Mouse (Mus musculus) testis, adult 10 weeks (tissue): ENCODE results near the gene Oprd1. TPM values are rescaled to one million over a fixed set of nuclear protein-coding genes. Genes with fewer than 3 reads are reported as not detected.

ENCODE experiments used
- polyA plus RNA-seq: library from polyadenylated mRNA; stranded (reverse); fragments of 350-450 nt; fragmentation: Illumina TruSeq; extraction: RNeasy Lipid Tissue Mini Kit (QIAGEN cat#74804); gene quantifications from one replicate; pipeline ENCODE4 v1.2.3, GENCODE M21; 2014; ENCODE audit warnings: low read depth, low replicate concordance

Oprd1 gene
- 0.04 TPM for polyA plus RNA-seq

DNA sequence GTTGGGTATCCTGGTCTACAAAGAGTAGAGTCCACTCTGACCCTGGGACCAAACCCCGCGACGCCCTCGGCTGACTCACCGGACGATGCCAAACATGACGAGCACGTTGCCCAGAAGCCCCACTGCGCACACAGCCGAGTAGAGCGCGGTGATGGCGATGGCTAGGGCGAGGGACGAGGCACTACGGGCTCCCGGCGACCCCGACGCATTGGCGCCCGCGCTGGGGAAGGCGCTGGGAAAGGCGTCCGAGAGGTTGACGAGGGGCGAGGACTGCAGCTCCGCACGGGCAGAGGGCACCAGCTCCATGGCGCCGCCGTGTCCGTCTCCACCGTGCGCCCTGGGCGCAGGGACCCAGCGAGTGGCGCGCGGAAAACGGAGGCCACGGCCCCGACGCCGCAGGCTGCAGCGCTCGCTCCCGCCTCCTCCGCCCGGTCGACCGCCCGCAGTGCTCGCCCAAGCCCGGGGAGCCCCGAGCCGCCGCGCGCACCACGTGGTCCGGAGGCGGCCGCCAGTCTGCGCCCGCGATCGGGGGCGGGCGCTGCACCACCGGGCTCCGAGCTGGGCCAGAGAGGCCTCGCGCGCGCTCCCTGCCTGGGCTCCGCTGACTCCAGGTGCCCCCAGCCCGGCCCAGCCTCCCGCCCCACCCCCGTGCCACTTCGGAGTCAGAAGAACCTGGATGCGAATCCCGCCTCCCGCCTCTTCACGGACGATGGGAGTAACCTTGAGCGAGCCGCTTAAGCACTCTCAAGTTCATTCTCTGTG, at the start of gene Oprd1:
Gene Oprd1 (minus strand): TSS at position 407 of the 762 bp plus-strand sequence.

DNA sequence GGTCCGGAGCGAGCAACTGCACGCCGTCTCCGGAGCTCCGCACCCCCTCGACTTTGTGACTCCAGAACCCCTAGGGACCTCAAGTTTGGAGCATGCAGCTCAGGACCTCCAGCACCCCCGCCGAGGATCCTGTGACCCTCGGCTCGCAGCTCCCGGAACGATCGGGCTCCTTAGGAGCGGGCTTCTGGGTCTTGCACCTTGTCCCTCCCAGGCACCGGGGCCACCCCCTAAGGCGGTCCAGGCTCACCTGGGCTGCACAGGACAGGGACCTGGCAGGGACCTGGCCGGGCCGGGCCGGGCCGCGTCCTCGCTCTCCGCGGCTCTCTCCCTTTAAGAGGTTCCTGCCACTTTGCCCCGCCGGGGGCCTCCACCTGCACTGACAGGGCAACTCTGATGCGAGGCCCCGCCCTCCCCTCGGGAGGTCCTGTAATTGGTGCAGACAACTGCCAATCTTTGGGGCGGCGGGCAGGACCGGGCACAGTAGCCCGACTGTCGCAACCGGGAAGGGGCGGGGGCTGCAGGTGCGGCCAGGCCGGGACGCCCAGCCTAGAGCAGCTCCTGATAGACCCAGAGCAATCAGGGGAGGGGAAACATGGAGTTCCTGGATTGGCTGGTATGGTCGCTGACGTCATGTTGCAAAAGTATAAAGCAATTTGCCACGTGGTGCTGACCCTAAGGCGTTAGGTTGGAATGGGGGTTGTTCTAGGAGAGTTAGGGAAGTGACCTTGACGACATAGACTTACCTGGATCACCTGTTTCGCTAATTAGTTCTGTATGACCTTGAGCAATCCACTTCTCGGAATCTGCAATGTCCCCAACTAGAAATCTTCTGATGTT, 69.1 kb downstream of the Oprd1 start, which contains the start of gene Epb41:
Gene Epb41 (minus strand): TSS at position 389 of the 837 bp plus-strand sequence.

DNA sequence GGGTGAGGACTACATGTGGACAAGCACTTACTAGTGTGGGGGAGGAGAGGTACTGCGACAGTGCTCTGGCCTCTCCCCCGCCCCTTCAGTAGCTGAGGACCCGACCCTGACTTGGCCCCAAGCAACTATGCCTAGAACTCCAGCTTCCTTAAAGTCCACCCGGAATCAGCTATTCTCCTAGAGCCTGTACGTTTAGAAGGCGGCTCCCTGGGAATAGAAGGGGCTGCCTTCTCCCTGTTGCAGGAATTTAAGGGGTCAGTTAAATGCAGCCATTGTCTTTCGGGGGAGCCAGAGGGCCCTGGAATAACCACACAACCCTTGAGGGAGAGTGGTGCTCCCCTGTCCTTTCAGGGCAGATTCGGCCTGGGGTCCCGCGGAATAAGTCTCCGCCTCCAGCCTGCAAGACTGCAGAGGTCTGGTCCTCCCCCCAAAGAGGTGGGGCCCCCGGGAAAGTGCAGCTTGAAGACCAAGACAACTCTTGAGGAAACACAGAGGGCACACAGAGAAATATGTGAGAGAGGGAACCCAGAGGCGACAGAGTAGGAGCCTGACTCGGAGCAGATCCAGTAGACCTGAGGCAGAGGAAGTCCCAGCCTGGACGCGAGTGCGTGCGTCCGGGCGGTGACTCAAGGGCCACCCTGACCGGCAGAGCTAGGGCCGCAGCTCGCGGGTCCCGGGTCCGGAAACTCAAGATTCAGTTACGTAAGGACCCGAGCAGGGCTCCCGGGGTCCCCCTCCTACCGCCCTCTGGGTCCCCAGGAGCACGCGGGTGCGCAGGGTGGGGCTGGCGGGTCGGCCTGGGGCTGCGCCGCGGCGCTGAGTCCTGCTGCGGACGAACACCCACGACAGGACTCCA, 70.0 kb downstream of the Oprd1 start, which contains the start of gene Gm10300:
Gene Gm10300 (plus strand): TSS at position 621 of the 856 bp plus-strand sequence.

Other genes with a start within 250 kb of the Oprd1 start
- not detected for gene Tmem200b, start 222.7 kb downstream of the Oprd1 start, polyA plus RNA-seq
- not detected for gene Gm10300, start 69.8 kb downstream of the Oprd1 start, polyA plus RNA-seq
- 8.8 TPM for gene Epb41, start 69.2 kb downstream of the Oprd1 start, polyA plus RNA-seq
- 31.5 TPM for gene Ythdf2, start 67.8 kb upstream of the Oprd1 start, polyA plus RNA-seq
- gene Gmeb1, start 117.1 kb upstream of the Oprd1 start, polyA plus RNA-seq: 4.5 TPM
- 40.5 TPM for gene Taf12, start 129.9 kb upstream of the Oprd1 start, polyA plus RNA-seq
- gene Rab42, start 158.9 kb upstream of the Oprd1 start, polyA plus RNA-seq: not detected
- gene Trnau1ap, start 185.1 kb upstream of the Oprd1 start, polyA plus RNA-seq: 3.5 TPM
- gene Rcc1, start 209.1 kb upstream of the Oprd1 start, polyA plus RNA-seq: 102 TPM